Mouse (Mus musculus): ENCODE results near the gene Polr1d.

The Polr1d gene

GRCm38 (mm10) chr5:147054747-147055270 is 22.0 kb upstream of the Polr1d start:
- DNase-seq (ENCODE audit: extremely low read depth, insufficient read length, low spot score): no peak

GRCm38 (mm10) chr5:147055572-147056245 is 21.1 kb upstream of the Polr1d start:
- DNase-seq (ENCODE audit: extremely low read depth, insufficient read length, low spot score): peak; percentile 60

GRCm38 (mm10) chr5:147056712-147057290 is 20.0 kb upstream of the Polr1d start:
- no peak for DNase-seq (ENCODE audit: extremely low read depth, insufficient read length, low spot score)

GRCm38 (mm10) chr5:147057626-147058414 is 19.0 kb upstream of the Polr1d start:
- DNase-seq (ENCODE audit: extremely low read depth, insufficient read length, low spot score): no peak

GRCm38 (mm10) chr5:147058661-147059060 is 18.2 kb upstream of the Polr1d start:
- DNase-seq (ENCODE audit: extremely low read depth, insufficient read length, low spot score): no peak

GRCm38 (mm10) chr5:147059319-147059718 is 17.5 kb upstream of the Polr1d start:
- no peak for DNase-seq (ENCODE audit: extremely low read depth, insufficient read length, low spot score)

- no peak for DNase-seq (ENCODE audit: extremely low read depth, insufficient read length, low spot score)
Measured at GRCm38 (mm10) chr5:147060024-147060423, 16.8 kb upstream of the Polr1d start.

- no peak for DNase-seq (ENCODE audit: extremely low read depth, insufficient read length, low spot score)
Measured at GRCm38 (mm10) chr5:147063215-147063661, 13.6 kb upstream of the Polr1d start.

GRCm38 (mm10) chr5:147066129-147066528 is 10.7 kb upstream of the Polr1d start:
- DNase-seq (ENCODE audit: extremely low read depth, insufficient read length, low spot score): no peak

GRCm38 (mm10) chr5:147066965-147067364 is 9.9 kb upstream of the Polr1d start:
- DNase-seq (ENCODE audit: extremely low read depth, insufficient read length, low spot score): no peak

- no peak for DNase-seq (ENCODE audit: extremely low read depth, insufficient read length, low spot score)
Measured at GRCm38 (mm10) chr5:147068876-147069275, 8.0 kb upstream of the Polr1d start.

GRCm38 (mm10) chr5:147070791-147071516 is 5.9 kb upstream of the Polr1d start:
- no peak for DNase-seq (ENCODE audit: extremely low read depth, insufficient read length, low spot score)

GRCm38 (mm10) chr5:147071886-147072285 is 5.0 kb upstream of the Polr1d start:
- no peak for DNase-seq (ENCODE audit: extremely low read depth, insufficient read length, low spot score)

GRCm38 (mm10) chr5:147073805-147074204 is 3.0 kb upstream of the Polr1d start:
- DNase-seq (ENCODE audit: extremely low read depth, insufficient read length, low spot score): no peak

- peak; percentile 27 for DNase-seq (ENCODE audit: extremely low read depth, insufficient read length, low spot score)
Measured at GRCm38 (mm10) chr5:147075103-147076025, 1.5 kb upstream of the Polr1d start.

GRCm38 (mm10) chr5:147076026-147076798 is 638 bp upstream of the Polr1d start, which contains the start of gene Lnx2:
TSS of gene Lnx2 (minus strand) at chr5:147076586.
- peak; percentile 97 for DNase-seq (ENCODE audit: extremely low read depth, insufficient read length, low spot score)

GRCm38 (mm10) chr5:147077305-147078034 is 620 bp downstream of the Polr1d start:
- peak; percentile 95 for DNase-seq (ENCODE audit: extremely low read depth, insufficient read length, low spot score)

All from 3134 (cell line).